Mouse (Mus musculus): ENCODE results near the gene Wnt9b.
A peak's percentile ranks its signal among the peaks of the same experiment; 100 is the strongest.

Gene Wnt9b

DNA sequence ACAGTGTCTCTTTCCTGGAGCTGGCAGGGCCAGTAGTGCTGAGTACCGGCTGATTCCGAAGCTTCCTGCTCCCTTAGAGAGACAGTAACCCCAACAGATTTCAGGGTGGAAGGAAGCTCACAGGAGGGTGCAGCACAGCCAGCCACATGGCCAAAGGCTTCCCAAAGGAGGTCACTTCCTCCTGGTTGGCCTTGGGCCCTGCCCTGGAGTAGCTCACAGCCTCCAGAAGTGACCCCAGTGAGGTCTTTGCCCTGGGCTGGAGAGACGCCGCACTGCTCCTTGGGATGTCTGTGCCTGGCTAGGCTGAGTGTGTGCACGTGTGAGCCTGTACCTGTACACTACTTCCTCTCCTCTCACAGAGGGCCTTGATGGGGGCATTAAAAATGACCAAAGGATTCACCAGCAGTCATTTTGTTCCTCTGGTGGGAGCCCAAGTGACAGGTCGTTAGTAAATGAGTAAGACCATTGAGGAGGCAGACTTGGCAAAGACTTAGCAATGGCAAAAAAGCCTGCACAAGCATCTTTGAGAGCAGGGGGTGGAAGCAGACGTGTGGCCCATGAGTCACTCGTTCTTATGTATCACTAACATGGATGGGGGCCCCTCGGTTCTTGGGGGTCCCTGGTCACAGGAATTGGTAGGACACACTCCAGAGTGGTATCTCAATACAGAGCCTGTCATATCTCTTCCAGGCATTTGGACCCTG lies 20.2 kb downstream of the Wnt9b start:
- peak; percentile 22 for DNase-seq

DNA sequence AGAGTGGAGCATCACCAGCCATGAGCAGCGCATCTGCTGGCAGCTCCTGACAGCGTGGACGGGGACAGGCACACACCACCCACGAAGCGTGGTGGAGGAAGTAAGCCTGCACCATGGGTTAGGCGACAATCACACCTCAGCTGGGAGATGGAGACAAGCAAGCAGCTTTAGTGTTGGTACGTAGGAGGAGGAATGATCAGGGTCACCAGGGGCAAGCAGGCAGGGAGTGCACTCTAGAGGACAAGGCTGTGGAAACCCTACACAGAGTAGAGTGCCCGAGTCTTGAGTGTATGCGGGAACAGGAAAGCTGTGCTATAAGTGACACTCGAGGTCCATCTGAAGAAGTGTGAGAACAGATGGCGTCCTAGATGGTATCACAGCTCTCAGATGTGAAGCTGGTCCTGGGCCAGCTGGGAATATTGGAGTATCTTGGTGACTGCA lies 25.3 kb downstream of the Wnt9b start:
- no peak for DNase-seq

DNA sequence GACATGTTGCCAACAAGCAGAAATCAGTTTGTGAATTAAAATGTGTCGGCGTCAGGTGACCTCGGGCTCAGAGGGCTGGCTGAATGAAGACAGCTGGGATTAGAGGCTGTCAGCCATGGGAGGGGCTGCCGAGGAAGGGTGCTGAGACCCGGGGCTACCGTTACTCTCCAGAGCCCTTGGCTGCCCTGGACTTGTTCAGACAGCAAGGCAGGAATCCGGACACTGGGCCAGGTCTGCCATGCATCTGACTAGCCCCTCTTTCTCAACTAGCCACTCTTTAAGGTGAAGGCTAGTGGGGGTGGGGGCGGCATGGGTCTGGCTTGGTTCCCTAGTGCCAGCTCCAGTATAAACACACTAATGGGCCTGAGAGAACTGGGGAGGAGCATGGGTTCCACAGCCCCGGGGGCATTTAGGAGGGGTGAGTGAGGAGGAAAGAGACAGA lies 27.6 kb downstream of the Wnt9b start:
- peak; percentile 44 for DNase-seq

DNA sequence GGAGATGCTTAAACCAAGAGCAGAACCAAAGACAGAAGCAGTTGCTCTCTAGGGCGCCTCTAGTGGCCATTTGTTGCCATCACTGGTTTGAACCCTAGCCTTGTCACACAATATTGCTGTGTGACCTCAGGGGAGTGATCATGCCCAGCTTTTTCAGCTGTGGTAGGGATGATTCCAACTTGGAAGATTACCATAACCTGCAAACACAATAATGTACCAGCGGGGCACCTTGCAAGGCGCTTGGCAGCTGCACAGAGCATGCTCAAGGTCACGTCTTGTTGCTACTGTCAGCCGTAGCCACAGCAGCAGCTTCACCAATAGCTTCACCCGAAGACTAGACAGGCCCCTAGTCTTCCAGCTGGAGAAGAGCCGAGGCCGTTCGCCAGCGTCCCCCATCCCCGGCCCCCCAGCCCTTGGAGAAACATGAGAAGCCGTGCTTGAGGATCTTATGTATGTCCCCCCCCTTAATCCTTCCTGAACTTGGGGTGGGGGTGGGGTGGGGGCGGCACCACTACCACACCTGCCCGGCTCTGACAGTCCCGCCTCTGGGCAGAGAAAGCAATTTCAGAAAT lies 28.1 kb downstream of the Wnt9b start:
- peak; percentile 52 for DNase-seq

DNA sequence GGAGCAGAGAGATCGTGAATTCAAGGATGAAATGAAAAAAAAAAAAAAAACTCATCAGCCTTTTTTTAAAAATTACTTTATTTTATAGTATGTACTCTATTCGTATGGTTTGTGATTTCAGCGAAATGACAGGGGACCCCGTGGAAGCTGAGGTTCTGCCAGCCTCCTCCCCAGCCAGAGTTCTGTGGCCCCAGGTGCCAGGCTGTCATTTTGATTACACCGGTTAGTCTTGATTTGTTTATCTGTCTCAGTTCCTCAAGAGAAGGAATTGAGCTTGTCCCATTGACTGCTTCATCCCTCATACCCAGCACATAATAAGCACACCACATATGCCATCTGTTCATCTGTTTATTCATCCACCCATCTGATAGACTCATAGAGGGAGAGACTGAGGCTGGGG lies 30.2 kb downstream of the Wnt9b start:
- DNase-seq = no peak

DNA sequence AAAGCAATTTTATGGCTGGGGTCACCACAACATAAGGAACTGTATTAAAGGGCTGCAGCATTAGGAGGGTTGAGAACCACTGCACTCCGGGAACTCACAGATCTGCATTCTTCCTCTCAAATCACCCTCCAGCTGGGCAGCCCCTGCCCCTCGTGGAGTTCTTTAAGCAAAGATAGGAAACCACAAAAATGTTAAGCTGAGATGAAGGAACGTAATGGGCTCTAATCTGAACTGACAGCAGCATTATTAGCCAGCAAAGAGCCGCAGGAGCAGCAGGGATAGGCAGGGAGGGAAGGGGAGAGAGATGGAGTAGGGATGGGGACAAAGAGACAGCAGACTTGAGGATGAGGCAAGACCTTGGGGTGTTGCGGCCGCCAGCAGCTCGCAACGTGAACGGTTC lies 32.6 kb downstream of the Wnt9b start:
- no peak for DNase-seq

DNA sequence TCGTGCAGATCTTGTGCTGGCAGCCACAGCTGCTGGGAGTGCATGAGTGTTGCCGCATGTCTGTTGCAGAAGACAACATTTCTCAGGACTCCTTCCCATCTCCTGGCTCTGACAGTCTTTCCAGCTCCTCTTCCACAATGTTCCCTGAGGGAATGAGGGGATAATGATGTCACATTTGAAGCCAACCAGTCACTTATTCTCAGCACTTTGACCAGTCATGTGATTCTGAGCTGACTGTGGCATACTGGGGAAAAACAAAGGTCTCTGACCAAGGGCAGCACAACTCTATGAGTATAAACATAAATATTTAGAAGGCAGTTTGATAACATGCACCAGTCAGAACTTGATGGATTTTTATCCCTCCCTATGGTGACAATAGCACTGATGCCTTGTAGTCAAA lies 35.5 kb downstream of the Wnt9b start:
- no peak for DNase-seq

DNA sequence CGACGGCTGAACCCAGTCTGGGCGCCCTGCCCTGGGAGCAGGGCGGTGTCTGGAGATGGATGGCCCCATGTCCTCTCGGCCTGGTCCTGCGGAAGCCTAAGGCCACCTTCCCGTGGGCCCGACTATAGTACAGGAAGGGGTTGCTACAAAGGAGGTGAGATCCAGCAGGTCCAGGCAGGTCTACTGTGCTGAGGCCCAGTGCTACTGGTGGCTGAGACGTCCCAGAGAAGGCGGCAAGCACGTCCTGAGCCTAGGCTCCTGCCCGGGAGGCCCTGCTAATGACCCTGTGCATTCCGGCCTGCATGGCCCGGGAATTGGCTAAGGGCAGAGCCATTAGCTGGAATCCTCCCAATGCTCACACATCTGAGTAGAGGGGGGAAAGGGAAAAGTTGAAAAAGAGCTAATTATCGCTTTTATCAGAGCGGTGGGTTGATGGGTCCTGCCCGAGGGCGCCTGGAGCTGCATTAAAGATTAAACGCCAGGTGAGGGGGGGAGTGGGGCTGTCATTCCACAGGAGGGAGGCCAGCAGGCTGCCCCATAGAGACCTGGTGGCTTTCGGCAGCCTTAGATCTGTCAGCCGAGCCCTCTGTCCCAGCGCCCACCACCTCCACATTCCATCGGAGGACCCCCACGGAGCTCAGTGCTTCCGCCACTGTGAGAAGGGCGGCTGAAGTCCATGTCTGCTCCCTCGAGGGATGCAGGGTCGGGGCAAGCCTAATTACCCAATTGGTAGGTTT lies 37.6 kb downstream of the Wnt9b start:
- DNase-seq = peak; percentile 52

DNA sequence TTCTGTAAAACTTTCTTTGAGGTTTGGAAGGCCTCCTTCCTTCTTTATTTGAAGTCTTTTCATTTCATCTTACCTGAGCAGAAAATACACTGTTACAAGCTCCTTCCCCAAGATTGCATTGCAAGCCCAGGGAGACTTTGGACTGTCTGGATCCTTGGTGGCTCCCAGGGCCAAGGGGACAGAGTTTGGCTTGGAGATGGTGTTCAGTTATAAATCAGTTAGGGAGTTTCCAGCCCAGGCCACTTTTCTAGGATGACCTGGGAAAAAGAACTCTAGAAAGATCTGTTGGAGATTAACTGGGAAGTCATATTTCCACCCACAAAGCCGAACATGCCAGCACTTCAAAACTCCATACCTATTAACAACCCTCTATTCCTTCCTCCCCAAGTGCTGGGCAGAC lies 39.6 kb downstream of the Wnt9b start:
- DNase-seq = no peak

DNA sequence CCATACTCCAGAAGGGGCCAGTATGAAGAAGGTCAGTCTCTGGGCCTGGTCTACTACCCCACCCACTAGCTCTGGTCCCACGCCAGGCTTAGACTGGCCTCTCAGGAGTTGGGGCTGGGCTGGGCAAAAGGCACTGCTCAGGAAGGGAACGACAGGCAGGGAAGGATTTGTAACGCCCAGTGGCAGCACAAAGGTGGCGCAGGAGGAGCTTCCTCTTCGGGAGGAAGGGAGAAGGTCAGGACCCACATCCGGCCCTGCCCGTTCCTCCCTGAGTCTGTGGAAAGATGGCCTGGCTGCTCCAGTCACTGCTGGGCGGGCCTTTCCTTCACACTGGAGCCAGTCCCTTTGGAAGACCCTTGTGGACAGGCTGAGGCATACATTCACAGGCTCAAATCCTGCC lies 42.6 kb downstream of the Wnt9b start:
- peak; percentile 84 for DNase-seq

DNA sequence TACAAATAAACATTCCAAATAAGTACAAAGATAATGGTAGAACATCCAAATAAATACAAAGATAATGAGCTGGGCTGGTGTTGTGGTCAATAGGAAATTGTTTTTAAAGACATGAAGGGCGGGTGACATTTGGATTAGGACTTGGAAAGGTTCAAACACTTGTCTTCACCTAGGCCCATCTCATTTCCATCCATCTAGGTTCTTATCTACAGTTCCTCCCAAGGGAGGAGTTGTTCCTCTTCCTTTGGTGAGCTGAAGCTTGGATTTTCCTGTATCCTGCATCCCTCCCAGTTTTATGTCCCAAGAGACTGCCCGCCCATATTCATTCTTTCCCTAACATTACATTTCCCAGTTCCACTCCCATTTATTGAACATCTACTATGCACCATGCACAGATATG lies 51.4 kb downstream of the Wnt9b start:
- no peak for DNase-seq

DNA sequence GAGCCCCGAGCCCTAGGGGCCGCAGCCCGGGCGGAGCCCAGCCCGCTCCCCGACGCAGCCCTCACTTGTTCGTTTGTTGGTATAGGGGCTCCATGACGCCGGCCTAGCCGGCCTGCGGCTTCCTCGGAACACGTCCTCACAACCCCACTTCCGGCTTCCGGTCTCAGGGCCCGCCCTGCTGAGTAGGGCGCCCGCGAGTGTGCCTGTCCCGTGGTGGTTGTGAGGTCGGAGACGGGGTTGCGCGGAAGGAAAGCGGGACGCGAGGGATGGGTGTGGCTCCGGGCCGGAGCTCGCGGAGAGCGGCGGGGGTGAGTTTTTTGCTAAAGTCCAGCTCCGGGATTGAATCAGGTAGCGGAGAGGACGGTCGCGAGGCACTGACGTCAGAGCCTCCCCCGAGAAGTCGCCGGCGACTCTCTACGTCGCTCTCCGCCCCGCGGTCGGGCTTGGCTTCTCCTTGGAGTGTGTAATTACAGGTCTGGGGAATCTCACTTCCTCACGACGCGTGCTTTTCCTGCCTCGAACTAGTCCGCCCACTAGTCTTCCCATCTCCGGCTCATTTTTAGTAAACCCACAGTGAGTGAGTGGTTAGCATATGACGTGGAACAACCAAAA lies 52.0 kb downstream of the Wnt9b start, which contains the start of gene Gosr2:
Gene Gosr2 (minus strand): TSS at position 334 of the 612 bp plus-strand sequence.
- peak; percentile 94 for DNase-seq

DNA sequence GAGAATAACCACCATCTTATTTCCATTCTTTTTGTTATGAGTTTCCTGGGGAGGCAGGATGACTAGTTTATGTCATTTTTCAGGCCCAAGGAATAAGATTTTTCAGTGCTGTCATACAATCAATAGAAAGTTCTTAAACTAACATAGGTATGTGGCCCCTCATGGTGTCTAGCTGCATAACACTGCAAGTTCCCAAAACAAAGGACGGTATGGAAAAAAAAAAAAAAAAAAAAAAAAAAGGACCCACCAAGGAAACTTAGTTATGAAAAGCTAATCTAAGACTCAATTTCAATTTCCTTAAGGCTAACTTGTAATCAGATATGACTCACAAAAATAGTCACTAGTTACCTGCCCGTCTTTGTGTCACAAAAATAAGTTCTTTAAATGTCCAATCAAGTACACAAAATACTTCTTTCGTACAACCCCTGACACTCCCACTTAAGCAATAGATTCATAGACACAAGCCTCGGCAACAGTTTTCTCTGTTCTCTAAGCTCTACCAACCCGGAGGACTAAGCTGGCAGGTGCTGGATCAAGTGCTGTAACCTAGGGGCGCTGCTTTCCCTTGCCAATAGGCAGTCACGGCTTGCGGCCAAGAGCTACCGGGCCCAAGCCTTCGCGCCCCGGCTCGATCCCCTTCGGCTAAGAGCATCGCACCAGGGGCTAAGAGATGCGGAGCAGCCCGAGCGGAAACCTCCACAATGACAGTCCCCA lies 52.6 kb downstream of the Wnt9b start:
- no peak for DNase-seq

DNA sequence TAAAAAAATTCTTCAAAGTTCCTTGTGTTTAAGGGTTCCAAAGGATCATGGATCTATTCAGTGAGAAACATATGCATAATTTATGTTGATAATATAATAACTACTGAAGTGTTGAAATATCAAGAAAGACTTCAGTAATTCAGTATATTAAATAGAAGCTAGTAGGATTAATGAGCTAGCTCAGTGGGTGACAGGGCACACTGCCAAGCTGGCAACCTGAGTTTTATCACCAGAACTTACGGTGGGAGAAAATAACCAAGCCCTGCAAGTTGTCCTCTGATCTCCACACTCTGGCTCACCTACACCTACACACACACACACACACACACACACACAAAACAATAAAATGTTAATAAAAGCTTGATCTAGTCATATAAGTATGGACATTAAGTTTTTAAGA lies 56.4 kb downstream of the Wnt9b start:
- no peak for DNase-seq

DNA sequence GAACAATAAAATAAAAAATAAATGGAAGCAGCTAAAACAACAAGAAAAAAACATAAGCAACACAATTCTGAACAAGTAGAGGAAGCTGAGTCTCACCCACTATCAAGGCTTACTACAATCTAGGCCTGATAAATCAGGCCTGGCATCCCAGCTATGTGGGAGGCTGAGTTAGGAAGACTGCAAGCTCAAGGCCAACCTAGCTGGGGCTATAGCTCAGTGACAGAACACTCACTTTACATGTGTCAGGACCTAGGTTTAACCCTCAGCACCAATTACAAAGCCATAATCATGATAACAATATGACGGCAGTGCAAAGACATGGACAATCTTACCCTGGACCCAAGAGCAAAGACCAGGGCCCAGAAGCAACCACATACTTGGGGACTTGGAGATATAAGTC lies 58.6 kb downstream of the Wnt9b start:
- DNase-seq = no peak

DNA sequence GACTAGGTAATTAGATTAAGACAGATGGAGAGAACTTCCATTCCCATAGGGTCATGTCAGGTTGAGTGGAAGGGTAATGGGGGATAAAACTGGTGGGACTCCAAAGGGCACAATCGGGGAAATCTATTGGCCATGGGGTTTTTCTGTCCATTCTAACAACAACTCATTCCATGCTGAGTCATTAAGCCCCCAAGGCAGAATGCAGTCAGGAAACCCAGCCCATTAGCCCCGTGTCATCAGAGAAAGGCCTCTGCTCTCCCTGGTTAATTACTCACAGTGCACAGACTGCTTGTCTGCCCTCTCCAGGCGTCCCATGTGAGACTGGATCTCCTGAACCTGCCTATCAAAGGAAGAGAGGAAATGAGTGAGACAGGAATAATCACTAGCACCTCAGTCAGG lies 60.6 kb downstream of the Wnt9b start:
- no peak for DNase-seq

DNA sequence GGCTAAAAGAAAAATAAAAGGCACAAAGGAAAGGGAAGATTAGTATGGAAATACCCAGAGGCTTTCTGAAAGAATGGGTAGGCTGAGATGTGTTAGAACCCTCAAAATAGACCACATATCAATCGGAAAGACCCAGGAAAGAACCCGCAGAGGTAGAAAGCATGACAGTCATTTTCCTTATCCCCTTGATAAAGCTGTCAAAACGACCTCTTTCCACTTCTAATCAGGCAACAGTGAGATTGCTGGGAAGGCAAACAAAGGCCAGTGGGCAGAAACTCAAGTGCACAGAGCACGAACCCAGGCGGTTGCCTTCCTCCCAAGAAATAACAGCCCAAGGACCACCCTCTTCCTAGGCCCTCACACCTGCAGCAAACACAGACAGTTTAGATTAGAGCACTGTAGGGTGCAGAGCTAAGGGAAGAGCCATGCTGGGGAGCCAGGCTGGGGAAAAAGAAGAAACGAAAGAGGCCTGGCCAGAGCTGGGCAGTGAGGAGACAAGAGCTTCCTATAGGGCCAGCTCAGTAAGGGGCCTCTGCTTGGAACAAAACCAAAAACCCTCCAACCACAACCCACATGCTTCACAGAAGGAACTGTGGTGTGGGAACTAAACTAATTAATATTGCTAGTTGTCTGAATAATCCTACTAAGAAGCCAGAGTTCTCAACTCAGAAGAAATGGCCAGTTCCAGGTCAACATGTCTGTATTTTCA lies 61.2 kb downstream of the Wnt9b start:
- no peak for DNase-seq

DNA sequence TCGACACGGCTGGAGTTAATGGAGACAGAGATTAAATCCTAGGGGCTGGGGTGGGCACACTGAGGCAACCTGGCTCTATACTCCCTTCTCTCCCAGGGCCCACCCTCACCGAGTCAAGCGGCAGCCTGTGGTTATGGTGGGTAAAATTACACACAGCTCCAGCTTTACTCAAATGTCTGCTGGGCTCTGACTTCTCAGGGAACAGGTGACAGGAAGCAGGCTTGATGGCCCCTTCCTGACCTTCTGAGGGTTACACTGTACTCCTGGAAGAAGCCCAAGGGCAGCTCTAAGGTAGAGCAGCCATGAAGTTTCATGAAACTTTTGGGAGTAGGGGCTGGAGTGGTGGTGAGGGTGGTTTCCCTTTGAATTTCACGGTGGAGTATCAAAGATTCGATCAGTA lies 62.9 kb downstream of the Wnt9b start:
- DNase-seq = no peak

DNA sequence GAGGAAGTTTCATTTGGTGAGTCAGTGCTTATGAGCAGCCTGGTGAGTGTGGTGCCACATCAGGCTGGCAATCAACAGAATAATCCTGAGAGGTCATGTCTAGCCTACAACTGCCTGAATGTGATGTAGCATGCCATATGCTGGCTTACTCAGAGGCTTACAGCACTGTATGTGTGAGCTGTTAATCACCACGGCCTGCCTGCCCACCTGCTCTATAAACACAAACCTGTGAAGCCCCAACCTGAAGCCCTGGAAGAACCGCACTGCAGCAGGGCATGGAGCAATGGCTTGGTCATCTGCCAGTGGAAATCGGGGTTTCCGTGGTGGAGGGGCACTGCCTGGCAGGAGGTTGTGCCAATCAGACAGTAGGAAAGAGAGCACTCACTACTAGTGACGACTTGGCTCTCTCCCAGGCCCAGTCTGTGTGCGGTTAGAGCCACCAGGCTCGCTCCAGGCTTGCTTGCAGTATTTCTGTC lies 64.3 kb downstream of the Wnt9b start:
- no peak for DNase-seq

DNA sequence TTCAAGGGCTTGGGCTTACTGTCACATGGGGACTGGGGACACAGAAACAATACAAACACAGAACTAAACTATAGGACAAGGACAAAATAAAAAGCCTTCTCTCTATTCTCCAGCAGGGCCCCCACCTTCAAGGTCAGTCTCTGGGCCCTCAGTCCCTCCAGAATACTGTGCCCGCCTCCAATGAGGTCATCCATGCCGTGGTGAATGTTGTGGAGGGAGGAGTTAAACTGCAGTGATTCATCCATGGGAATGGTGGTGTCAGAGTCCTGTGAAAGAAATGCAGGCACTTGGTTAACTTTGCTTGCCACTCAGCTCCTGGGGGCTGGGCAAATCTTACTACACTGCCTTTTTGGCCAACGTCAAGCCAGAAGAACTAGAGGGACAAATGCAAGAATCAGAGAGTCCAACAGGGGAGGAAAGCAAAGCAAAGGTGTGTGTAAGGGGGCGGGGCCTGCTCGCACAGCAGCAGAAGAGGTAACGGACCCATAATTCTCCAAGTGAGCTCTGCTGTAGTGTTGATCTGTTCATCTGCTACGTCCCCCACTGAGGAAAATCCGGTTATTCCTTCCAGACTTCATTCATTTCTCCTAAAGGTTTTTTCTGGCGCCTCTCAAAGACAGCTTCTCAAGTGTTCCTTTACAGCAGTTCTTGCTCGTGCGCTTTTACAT lies 65.8 kb downstream of the Wnt9b start:
- DNase-seq = no peak

Measured in kidney, postnatal 14 days (tissue).